9 mouse cellular contexts compared by ENCODE assay signal in the genomic region with DNA sequence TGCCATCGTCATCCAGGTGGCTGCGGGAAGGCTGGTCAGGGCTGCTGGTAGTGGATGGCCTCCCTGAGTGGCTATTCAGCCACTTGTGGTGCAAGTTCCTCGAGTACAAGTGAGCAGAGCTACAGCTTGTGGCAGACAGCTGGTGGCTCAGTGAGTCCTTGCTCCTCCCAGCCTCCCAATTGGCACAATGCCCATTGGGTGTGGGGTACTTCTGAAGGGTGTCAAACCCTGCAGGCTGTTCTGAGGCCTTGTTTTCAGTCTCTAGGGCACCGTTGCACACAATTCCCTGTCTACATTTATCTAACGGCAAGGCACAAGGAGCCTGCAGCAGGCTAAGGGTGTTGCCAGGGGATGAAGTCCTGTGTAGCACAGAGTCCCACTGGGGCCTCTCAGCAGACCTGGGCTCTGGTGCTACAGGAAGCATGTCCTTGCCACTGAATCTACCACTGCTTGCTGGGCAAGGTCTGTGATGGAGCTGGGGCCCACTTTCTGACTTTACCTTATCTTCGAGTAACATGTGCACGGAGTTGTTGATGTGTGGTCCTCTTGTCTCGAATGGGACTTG. TPM values are rescaled to one million over a fixed set of nuclear protein-coding genes. Genes with fewer than 3 reads are reported as not detected.
A peak's percentile ranks its signal among the peaks of the same experiment; 100 is the strongest.
DNase-seq lines count a peak whose midpoint lies in the region; ATAC-seq and TF ChIP-seq lines count a peak whose summit lies in the region.
"Had no signal": no experiment of that assay in that cellular context is flagged by ENCODE, and none has a peak within 500 bp of the region (broad histone marks: within the 10 kb centered on the region; RNA-seq: fewer than 3 reads in every experiment).

No protein-coding gene starts in this region.

- peak; percentile 46 for DNase-seq in midbrain, embryonic 14.5 days
- DNase-seq in cerebellum, adult 2 months = peak; percentile 51 to 52
- peak; percentile 66 for DNase-seq in lung, postnatal 36 days
- no peak for DNase-seq in thymus, postnatal 4 days
- DNase-seq in embryo, embryonic 9.5 days (ENCODE audit: extremely low spot score) = no peak
- no peak for DNase-seq in neural tube, embryonic 10.5 days (ENCODE audit: extremely low spot score, low spot score)

- no peak for ATAC-seq in midbrain, embryonic 14.5 days (ENCODE audit: low FRiP score, low TSS enrichment)
- ATAC-seq in midbrain, embryonic 15.5 days (replicated peaks) = no peak
- peak; percentile 52; the same call in 1 of the 2 replicates for ATAC-seq in heart, embryonic 16.5 days (replicated peaks; ENCODE audit: extremely low read depth, insufficient read depth, low FRiP score)

- no peak overlapping the region for H3K9ac ChIP-seq in midbrain, embryonic 14.5 days (replicated peaks; ENCODE audit: low read length)
- H3K9ac ChIP-seq in midbrain, embryonic 15.5 days = no peak overlapping the region
- H3K9ac ChIP-seq in heart, embryonic 16.5 days (ENCODE audit: low read length) = no peak overlapping the region

- no peak overlapping the region for H3K27ac ChIP-seq in midbrain, embryonic 14.5 days (replicated peaks; ENCODE audit: low read depth, low read length)
- H3K27ac ChIP-seq in midbrain, embryonic 15.5 days = no peak overlapping the region
- H3K27ac ChIP-seq in cerebellum, adult 2 months (ENCODE audit: insufficient read depth, low read length) = no peak overlapping the region
- no peak overlapping the region for H3K27ac ChIP-seq in heart, embryonic 16.5 days (ENCODE audit: low read length)

- H3K36me3 ChIP-seq in midbrain, embryonic 14.5 days (ENCODE audit: control insufficient read depth, insufficient read depth, low read length) = peaks cover 99% of the 10 kb centered on the region
- H3K36me3 ChIP-seq in midbrain, embryonic 15.5 days (replicated peaks) = peaks cover 70% of the 10 kb centered on the region
- peaks cover 75% of the 10 kb centered on the region for H3K36me3 ChIP-seq in heart, embryonic 16.5 days (ENCODE audit: control insufficient read depth, insufficient read depth)

- no peaks in the 10 kb centered on the region for H3K4me1 ChIP-seq in midbrain, embryonic 14.5 days (ENCODE audit: control insufficient read depth, insufficient read depth, low read length)
- H3K4me1 ChIP-seq in midbrain, embryonic 15.5 days = no peaks in the 10 kb centered on the region
- peaks cover 23% of the 10 kb centered on the region for H3K4me1 ChIP-seq in cerebellum, adult 2 months (ENCODE audit: control insufficient read depth, insufficient read depth, low read length)
- H3K4me1 ChIP-seq in heart, embryonic 16.5 days (ENCODE audit: control insufficient read depth, insufficient read depth, low read length) = peaks cover 9% of the 10 kb centered on the region; the same call in 1 of the 2 replicates

- TF ChIP-seq CTCF in cerebellum, adult 2 months (IDR thresholded peaks at IDR 0.05; ENCODE audit: borderline replicate concordance, insufficient read depth, low read depth, low read length) = no peak

- TF ChIP-seq POLR2A in cerebellum, adult 2 months (IDR thresholded peaks at IDR 0.05; ENCODE audit: borderline replicate concordance, insufficient read depth, low read length) = no peak

- H3K4me2 ChIP-seq in midbrain, embryonic 14.5 days (ENCODE audit: low read length) = no peak overlapping the region
- no peak overlapping the region for H3K4me2 ChIP-seq in midbrain, embryonic 15.5 days
- no peak overlapping the region for H3K4me2 ChIP-seq in heart, embryonic 16.5 days (ENCODE audit: low read depth, low read length)

- H3K27me3 ChIP-seq in midbrain, embryonic 14.5 days (ENCODE audit: control insufficient read depth, insufficient read depth, low read length) = no peaks in the 10 kb centered on the region
- no peaks in the 10 kb centered on the region for H3K27me3 ChIP-seq in midbrain, embryonic 15.5 days (replicated peaks)
- H3K27me3 ChIP-seq in cerebellum, adult 2 months (ENCODE audit: control insufficient read depth, insufficient read depth, low read length) = no peaks in the 10 kb centered on the region
- H3K27me3 ChIP-seq in heart, embryonic 16.5 days (ENCODE audit: control insufficient read depth, insufficient read depth, low read length) = no peaks in the 10 kb centered on the region

- 87% methylated on average over 8 of the region's 8 CpGs for whole genome bisulfite sequencing in midbrain, embryonic 14.5 days
- 78% methylated on average over 8 of the region's 8 CpGs for WGBS in midbrain, embryonic 15.5 days
- WGBS in cerebellum, adult 2 months = 40% methylated on average over 8 of the region's 8 CpGs
- WGBS in heart, embryonic 16.5 days = 47% methylated on average over 8 of the region's 8 CpGs

- no peak overlapping the region for H3K4me3 ChIP-seq in midbrain, embryonic 14.5 days (replicated peaks; ENCODE audit: low read depth, low read length)
- H3K4me3 ChIP-seq in midbrain, embryonic 15.5 days = no peak overlapping the region
- H3K4me3 ChIP-seq in cerebellum, adult 2 months (replicated peaks; ENCODE audit: insufficient read depth, low read depth, low read length) = no peak overlapping the region
- no peak overlapping the region for H3K4me3 ChIP-seq in heart, embryonic 16.5 days (ENCODE audit: low read length)

- H3K9me3 ChIP-seq in midbrain, embryonic 14.5 days (ENCODE audit: control insufficient read depth, low read length) = no peaks in the 10 kb centered on the region
- no peaks in the 10 kb centered on the region for H3K9me3 ChIP-seq in midbrain, embryonic 15.5 days
- no peaks in the 10 kb centered on the region for H3K9me3 ChIP-seq in heart, embryonic 16.5 days (replicated peaks; ENCODE audit: control insufficient read depth, low read length)

RNA-seq across cellular contexts. Expression of a gene that starts 46.6 kb away (rescaled TPM):
- polyA plus RNA-seq in midbrain, embryonic 14.5 days (2014; fragmentation: Nextera tagmentation; extraction: Ambion mirVana) = 0.14 TPM in 1 of 2 replicates, not detected in the other
- not detected in 2 replicates for polyA plus RNA-seq in midbrain, embryonic 15.5 days (2015; fragmentation: Nextera tagmentation; extraction: Ambion mirVana)
- 0.05 and 0.08 TPM in 2 replicates for polyA plus RNA-seq in cerebellum, adult 2 months (2012; rRNA removed)
- polyA plus RNA-seq in heart, embryonic 16.5 days (2015; fragmentation: Nextera tagmentation; extraction: Ambion mirVana) = 0.21 and 0.56 TPM in 2 replicates
- polyA plus RNA-seq: neural tube, embryonic 14.5 days had no signal

Comparison
In these comparisons a context has a peak if more than half of its experiments do, and no peak if none do; other contexts are left out.
1. DNase-seq: peak in midbrain, embryonic 14.5 days (single experiment), cerebellum, adult 2 months (2 of 2) and lung, postnatal 36 days (single experiment); none in thymus, postnatal 4 days (single experiment), embryo, embryonic 9.5 days (single experiment) and neural tube, embryonic 10.5 days (single experiment).